10 mouse cellular contexts compared by ENCODE assay signal in genomic region chr4:119931923-119932322, GRCm38 (mm10).
DNase-seq lines count a peak whose midpoint lies in the region; ATAC-seq and TF ChIP-seq lines count a peak whose summit lies in the region.
"Had no signal": no experiment of that assay in that cellular context is flagged by ENCODE, and none has a peak within 500 bp of the region (broad histone marks: within the 10 kb centered on the region; RNA-seq: fewer than 3 reads in every experiment).

No protein-coding gene starts in this region.

- H3K4me2 ChIP-seq in kidney, embryonic 16.5 days (replicated peaks; ENCODE audit: low read depth, low read length) = no peak overlapping the region
- no peak overlapping the region for H3K4me2 ChIP-seq in hindbrain, embryonic 13.5 days
- no peak overlapping the region for H3K4me2 ChIP-seq in stomach, postnatal 0 days (replicated peaks; ENCODE audit: low read depth)

- H3K4me1 ChIP-seq in kidney, embryonic 16.5 days (ENCODE audit: insufficient read depth, low read length) = peaks cover 12% of the 10 kb centered on the region
- H3K4me1 ChIP-seq in hindbrain, embryonic 13.5 days (replicated peaks) = peaks cover 24% of the 10 kb centered on the region
- no peaks in the 10 kb centered on the region for H3K4me1 ChIP-seq in stomach, postnatal 0 days (replicated peaks; ENCODE audit: control insufficient read depth, insufficient read depth)

- H3K4me3 ChIP-seq in kidney, embryonic 16.5 days (ENCODE audit: low read length) = no peak overlapping the region
- no peak overlapping the region for H3K4me3 ChIP-seq in hindbrain, embryonic 13.5 days
- H3K4me3 ChIP-seq in stomach, postnatal 0 days (ENCODE audit: low read depth, low read length) = no peak overlapping the region

- H3K27me3 ChIP-seq in kidney, embryonic 16.5 days (ENCODE audit: insufficient read depth, low read length) = no peaks in the 10 kb centered on the region
- no peaks in the 10 kb centered on the region for H3K27me3 ChIP-seq in hindbrain, embryonic 13.5 days
- no peaks in the 10 kb centered on the region for H3K27me3 ChIP-seq in stomach, postnatal 0 days (ENCODE audit: control insufficient read depth, insufficient read depth, low read length)

- no peaks in the 10 kb centered on the region for H3K36me3 ChIP-seq in kidney, embryonic 16.5 days (ENCODE audit: insufficient read depth, low read length)
- no peaks in the 10 kb centered on the region for H3K36me3 ChIP-seq in hindbrain, embryonic 13.5 days
- H3K36me3 ChIP-seq in stomach, postnatal 0 days (ENCODE audit: control insufficient read depth, insufficient read depth, low read length) = no peaks in the 10 kb centered on the region

- no peak overlapping the region for H3K27ac ChIP-seq in kidney, embryonic 16.5 days (ENCODE audit: low read length)
- peak overlapping the region; percentile 55; the same call in 1 of the 2 replicates for H3K27ac ChIP-seq in hindbrain, embryonic 13.5 days
- no peak overlapping the region for H3K27ac ChIP-seq in stomach, postnatal 0 days (replicated peaks)
- H3K27ac ChIP-seq: macrophage had no signal

- no peaks in the 10 kb centered on the region for H3K9me3 ChIP-seq in kidney, embryonic 16.5 days (ENCODE audit: low read length)
- H3K9me3 ChIP-seq in hindbrain, embryonic 13.5 days = no peaks in the 10 kb centered on the region
- no peaks in the 10 kb centered on the region for H3K9me3 ChIP-seq in stomach, postnatal 0 days (ENCODE audit: control insufficient read depth, low read length)

- TF ChIP-seq CTCF in stomach, postnatal 0 days (IDR thresholded peaks at IDR 0.05; ENCODE audit: low read depth) = no peak

- no peak overlapping the region for H3K9ac ChIP-seq in kidney, embryonic 16.5 days (replicated peaks; ENCODE audit: low read length)
- no peak overlapping the region for H3K9ac ChIP-seq in hindbrain, embryonic 13.5 days
- H3K9ac ChIP-seq in stomach, postnatal 0 days (ENCODE audit: low read length) = no peak overlapping the region

- WGBS in kidney, embryonic 16.5 days = 45% methylated on average over 8 of the region's 8 CpGs
- WGBS in hindbrain, embryonic 13.5 days = 17% methylated on average over 8 of the region's 8 CpGs
- WGBS in stomach, postnatal 0 days = 58% methylated on average over 8 of the region's 8 CpGs

- TF ChIP-seq EP300 in stomach, postnatal 0 days (optimal IDR thresholded peaks at IDR 0.05) = no peak

- no peak for ATAC-seq in kidney, embryonic 16.5 days (ENCODE audit: low FRiP score, low TSS enrichment)
- peak; percentile 65; the same call in 1 of the 2 replicates for ATAC-seq in hindbrain, embryonic 13.5 days (ENCODE audit: low FRiP score)
- no peak for ATAC-seq in stomach, postnatal 0 days (ENCODE audit: low FRiP score, low TSS enrichment)

- peak; percentile 24 for DNase-seq in kidney, adult 9 months
- peak; percentile 80 to 85 for DNase-seq in cerebellum, postnatal 25 days
- peak; percentile 57 for DNase-seq in neural tube, embryonic 10.5 days (ENCODE audit: extremely low spot score, low spot score)
- no peak for DNase-seq in stomach, postnatal 0 days (ENCODE audit: low spot score)
- no peak for DNase-seq in testis, postnatal 10 days (ENCODE audit: low spot score)
- DNase-seq in spleen, adult 12 weeks (ENCODE audit: low spot score) = no peak
- DNase-seq: layer of hippocampus, adult 9-11 months had no signal

Comparison
In these comparisons a context has a peak if more than half of its experiments do, and no peak if none do; other contexts are left out.
1. DNase-seq: peak in kidney, adult 9 months (single experiment), cerebellum, postnatal 25 days (2 of 2) and neural tube, embryonic 10.5 days (single experiment); none in stomach, postnatal 0 days (single experiment), testis, postnatal 10 days (single experiment) and spleen, adult 12 weeks (single experiment).